Mouse (Mus musculus): ENCODE results near the gene Fam71b. TPM values are rescaled to one million over a fixed set of nuclear protein-coding genes. Genes with fewer than 3 reads are reported as not detected.

The Fam71b gene
- not detected for total RNA-seq (2022)

DNA sequence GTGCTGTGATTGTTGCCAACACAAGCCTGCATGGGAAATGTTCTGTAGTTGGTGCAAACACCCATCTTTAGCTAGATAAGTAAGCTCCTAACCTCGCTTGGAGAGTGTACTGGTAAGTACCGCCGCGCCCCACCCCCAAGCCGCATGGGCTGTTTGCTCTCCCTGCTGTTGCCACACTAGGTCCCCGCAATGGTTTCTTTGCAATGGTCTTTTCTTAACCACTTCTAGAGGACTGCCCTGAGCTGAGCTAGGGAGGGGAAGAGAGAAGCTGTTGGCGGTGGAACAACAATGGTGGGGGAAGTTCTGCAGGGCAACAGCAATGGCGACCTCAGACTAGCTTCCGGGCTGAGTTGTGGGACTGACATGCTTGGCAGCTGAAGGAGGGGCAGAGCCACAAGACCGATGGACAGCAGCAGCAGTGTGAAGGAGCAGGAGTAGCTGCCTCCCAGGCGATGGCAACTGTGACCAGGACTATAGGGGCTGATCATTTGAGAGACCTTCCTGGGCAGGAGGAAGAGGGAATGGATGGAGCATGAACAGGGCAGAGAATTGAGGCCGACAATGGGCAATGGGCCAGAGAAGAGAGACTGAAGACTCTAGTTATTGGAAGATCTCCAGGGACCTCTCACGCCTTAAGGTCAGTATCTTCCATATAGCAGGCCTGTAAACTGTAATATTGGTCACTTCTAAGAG is at the start of gene Fam71b:
Gene Fam71b (plus strand): TSS at position 393 of the 693 bp plus-strand sequence.
- DNase-seq (ENCODE audit: low spot score in 2 of 2), result no peak

DNA sequence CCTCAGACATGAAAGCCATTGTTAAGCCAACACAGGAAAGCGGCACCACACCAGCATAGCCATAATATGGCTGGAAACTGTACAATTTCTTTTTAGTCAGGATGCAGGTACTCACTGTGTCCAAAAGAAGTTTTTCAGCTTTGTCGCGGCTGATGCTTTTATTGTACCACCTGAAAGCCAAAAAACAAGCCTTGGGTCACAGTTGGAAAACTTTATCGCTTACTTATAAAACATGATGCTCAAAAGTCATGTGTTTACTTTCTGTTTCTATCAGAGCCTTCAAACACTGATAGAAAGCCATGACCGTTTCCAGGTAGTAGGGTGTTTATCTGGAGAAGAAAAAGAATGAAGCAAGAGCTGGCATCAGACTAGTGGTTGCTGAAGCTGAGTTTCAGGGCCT is 48.6 kb upstream of the Fam71b start:
- no peak for DNase-seq (ENCODE audit: low spot score in 2 of 2)

DNA sequence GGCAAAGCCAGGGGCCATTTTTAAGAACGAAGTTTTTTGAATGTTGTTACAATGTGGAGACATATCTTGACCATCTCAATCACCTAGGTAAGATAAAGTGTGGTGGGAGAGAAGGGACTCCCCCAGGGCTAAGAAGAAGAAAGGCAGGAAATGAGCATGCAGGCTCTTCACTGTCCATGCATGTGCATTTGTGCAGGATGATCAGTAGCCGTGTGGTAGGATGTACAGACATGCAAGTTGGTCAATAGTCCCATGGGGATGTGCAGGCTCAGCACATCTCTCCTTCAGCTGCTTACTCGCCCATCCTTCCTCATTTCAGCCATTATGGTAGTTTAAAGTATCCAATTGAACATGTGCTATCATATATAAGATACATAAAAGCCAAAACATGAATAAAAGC is 47.9 kb upstream of the Fam71b start:
- DNase-seq (ENCODE audit: low spot score in 2 of 2), result no peak

GRCm38 (mm10) chr11:46349681-46350410 is 46.5 kb upstream of the Fam71b start:
- DNase-seq (ENCODE audit: low spot score in 2 of 2), result no peak

DNA sequence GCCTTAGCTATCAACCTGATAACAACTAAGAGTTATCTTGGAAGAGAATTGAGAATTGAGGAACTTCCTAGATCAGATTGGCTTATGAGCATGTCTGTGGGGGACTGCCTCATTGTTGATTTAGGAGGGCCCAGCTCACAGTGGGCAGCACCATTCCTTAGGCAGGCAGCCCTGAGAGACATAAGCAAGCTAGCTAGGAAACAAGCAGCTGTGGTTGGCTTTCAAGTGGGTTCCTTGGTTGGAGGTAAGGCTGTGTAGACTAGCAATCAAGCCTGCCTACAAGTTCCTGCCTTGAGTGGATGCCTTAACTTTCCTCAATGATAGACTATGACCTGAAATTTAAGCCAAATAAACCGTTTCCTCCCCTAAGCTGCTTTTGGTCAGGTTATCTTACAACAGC is 38.0 kb upstream of the Fam71b start:
- no peak for DNase-seq (ENCODE audit: low spot score in 2 of 2)

- DNase-seq (ENCODE audit: low spot score in 2 of 2), result no peak
These were observed 35.2 kb upstream of the Fam71b start for GRCm38 (mm10) chr11:46360991-46361665.

GRCm38 (mm10) chr11:46362061-46363022 is 34.0 kb upstream of the Fam71b start:
- peak in 1 of 2 experiments; percentile 10 for DNase-seq (ENCODE audit: low spot score in 2 of 2)

DNA sequence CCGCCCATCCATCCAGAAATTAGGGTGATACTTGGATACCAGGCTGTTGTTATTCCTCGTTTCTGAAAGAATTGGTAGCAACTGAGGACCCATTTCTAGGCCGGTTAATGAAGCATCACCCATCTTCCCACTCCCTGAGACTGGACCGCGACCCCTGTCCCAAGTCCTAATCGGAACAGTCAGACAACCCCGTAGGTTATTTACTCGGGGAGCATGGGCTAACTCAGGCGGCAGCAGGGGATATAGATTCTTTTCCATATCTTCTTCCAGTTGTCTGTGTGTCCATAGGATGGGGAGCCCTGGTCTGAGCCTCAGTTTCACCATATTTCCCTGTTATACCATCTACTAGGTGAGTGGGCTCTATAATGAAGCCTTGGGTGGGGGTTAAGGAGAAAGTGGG is 32.5 kb upstream of the Fam71b start:
- DNase-seq (ENCODE audit: low spot score in 2 of 2), result no peak

DNA sequence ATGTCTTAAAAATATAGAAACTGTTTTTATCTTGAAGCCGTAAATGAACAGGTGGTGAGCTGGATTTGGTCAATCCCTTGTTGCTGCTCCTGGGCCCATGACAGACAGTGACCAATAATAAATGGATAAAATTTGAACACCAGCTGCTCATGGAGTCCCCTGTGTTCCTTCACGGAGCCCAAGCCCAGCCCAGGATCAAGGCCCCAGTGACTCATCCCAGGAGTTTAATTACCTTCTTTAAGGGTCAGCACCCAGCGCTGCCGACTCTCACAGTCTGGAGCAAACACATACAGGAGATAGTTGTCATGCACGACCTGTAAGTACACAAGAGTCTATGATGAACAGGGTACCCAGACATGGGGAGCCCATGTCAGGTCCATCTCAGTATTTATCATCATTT is 30.6 kb upstream of the Fam71b start:
- no peak for DNase-seq (ENCODE audit: low spot score in 2 of 2)

DNA sequence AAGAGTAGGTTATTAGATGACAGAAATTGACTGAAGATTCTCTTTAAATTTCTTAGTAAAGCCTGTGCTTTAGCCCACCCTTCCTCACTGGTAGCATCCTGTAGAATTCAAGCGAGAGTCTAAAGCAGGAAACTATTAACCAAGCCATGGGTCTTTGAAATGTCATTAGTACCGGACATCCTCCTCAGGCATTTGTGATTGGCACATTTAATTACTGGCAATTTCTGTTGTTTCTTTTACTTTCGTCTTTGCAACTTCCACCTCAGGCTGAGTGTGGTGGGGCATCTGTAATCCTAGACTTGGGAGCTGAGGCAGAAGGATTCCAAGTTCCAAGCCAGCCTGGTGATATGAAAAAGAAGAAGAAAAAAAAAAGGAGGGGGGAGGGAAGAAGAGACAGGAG is 30.0 kb upstream of the Fam71b start:
- DNase-seq (ENCODE audit: low spot score in 2 of 2), result no peak

DNA sequence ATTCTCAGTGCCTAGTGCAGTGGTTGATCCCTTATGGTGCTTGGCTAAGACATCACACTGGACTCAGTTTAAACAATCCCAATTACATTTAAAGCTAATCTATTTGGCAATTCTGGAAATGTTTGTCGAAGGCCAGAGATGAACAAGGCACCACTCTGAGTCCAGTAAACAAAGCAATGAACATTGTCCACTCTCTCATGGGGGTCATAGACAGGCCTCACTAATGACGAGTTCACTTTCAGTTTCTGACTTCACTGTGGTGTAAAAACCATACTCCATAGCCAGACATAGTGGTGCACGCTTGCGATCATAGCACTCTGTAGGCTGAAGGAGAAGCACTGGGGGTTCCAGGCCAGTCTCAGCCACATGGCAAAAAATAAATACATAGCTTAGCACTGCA is 25.9 kb upstream of the Fam71b start:
- DNase-seq (ENCODE audit: low spot score in 2 of 2), result no peak

- DNase-seq (ENCODE audit: low spot score in 2 of 2), result no peak
These were observed 25.1 kb upstream of the Fam71b start for GRCm38 (mm10) chr11:46371250-46371649.

DNA sequence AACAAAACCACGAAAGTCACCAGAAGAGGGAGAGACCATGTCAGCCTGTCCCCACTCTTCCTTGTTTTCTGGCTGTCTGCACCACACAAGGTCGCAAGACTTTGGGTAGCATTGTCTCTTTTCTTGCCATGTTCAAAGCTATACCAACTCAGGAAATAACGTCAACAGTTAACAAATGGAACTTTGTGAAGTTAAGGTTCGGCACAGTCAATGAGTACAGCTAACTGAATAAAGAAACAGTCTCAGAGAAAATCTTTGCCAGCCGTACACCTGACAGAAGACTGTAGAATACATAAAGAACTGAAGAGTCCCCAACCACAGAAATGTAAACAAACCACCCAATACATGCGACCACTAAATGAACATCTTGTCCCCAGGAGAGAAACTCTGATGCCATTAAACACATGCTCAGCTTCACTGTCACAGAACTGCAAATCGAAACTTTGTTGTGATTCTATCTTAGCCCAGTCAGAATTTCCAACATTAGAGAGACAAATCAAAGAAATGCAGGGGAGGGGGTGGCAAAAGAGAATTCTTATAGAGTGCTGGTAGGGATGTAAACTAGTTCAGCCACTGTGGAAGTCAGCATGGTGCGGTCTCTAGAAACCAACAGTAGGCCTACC is 23.9 kb upstream of the Fam71b start:
- DNase-seq (ENCODE audit: low spot score in 2 of 2), result no peak

GRCm38 (mm10) chr11:46373071-46374030 is 23.0 kb upstream of the Fam71b start:
- DNase-seq (ENCODE audit: low spot score in 2 of 2), result no peak

- no peak for DNase-seq (ENCODE audit: low spot score in 2 of 2)
These were observed 21.3 kb upstream of the Fam71b start for GRCm38 (mm10) chr11:46375015-46375414.

GRCm38 (mm10) chr11:46377316-46377715 is 19.0 kb upstream of the Fam71b start:
- DNase-seq (ENCODE audit: low spot score in 2 of 2), result no peak

DNA sequence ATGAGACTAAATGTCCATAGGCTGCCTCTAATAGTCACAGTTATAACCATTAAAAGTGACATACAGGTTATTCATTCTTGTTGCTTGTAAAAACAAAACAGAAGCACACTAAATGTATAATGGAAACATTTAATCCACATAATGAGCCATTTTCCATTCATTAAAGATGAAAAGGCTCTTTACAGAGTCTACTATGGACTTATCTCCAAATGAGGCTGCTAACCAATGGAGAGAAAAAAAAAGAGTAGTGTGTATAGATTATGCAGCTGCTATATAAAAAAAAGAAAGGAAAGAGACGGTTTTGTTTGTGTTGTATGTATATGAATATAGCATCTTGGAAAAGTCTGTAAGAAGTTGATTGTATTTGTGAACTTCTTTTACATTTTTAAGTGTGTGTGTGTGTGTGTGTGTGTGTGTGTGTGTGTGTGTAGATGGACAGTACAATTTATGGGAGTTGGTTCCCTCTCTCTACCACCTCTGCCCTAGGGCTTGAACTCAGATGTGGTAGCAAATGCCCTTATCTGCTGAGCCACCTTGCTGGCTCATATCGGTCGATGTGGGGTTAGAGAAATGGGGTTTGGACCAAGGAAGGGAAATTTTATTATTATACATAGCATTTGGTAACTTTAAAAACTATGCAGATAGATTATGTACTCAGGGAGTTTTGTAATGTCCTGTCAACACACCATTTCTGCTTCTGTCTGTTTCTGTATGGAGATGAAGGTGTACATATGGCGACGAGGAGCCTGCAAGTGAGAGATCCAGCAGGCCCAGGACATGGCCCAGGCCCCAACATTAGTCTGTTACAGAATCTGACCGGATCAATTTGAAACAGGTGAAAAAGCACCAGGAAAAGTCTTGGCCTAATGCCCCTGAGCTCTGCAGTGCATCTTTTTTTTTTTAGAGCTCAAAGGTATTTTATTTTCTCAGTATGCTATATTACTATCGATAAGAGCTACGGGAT is 18.3 kb upstream of the Fam71b start:
- DNase-seq (ENCODE audit: low spot score in 2 of 2), result no peak

- no peak for DNase-seq (ENCODE audit: low spot score in 2 of 2)
These were observed 16.2 kb upstream of the Fam71b start for GRCm38 (mm10) chr11:46380097-46380675.
